Mouse (Mus musculus) liver, adult 2 months (tissue): ENCODE results near the gene Ccdc85c. TPM values are rescaled to one million over a fixed set of nuclear protein-coding genes. Genes with fewer than 3 reads are reported as not detected.

Source experiments
- DNase-seq: peaks from one replicate; pipeline ENCODE4 v3.0.0-alpha.2; 2011; ENCODE audit warnings: low read depth, low spot score; ENCODE audit errors: extremely low read depth
- H3K27ac ChIP-seq: fragments of 200-500 bp; replicated peaks from 2 replicates; pipeline ENCODE4 v1.5.1; 2012; ENCODE audit warnings: low read depth, mild to moderate bottlenecking, control low read depth, inconsistent platforms, low read length; ENCODE audit not compliant: insufficient read depth
- H3K27me3 ChIP-seq: fragments of 200-500 bp; 2 replicates; pipeline ENCODE4 v1.6.1; 2012; ENCODE audit warnings: mild to moderate bottlenecking, moderate library complexity, low read length, inconsistent platforms; ENCODE audit not compliant: control insufficient read depth, insufficient read depth
- H3K36me3 ChIP-seq: fragments of 200-500 bp; 2 replicates; pipeline ENCODE4 v1.6.1; 2012; ENCODE audit warnings: low read length, inconsistent platforms; ENCODE audit not compliant: control insufficient read depth, insufficient read depth
- H3K4me1 ChIP-seq: fragments of 200-500 bp; 2 replicates; pipeline ENCODE4 v1.6.1; 2011; ENCODE audit warnings: low read length; ENCODE audit not compliant: control insufficient read depth, insufficient read depth
- H3K4me3 ChIP-seq: fragments of 200-500 bp; 2 replicates; pipeline ENCODE4 v1.5.1; 2011; ENCODE audit warnings: low read depth, mild to moderate bottlenecking, control low read depth, low read length, moderate library complexity; ENCODE audit not compliant: insufficient read depth
- H3K79me2 ChIP-seq: fragments of 200-500 bp; 2 replicates; pipeline ENCODE4 v1.6.1; 2012; ENCODE audit warnings: inconsistent platforms, mild to moderate bottlenecking, low read length, moderate library complexity; ENCODE audit not compliant: control insufficient read depth, insufficient read depth
- H3K9ac ChIP-seq: fragments of 200-500 bp; 2 replicates; pipeline ENCODE4 v1.6.1; 2012; ENCODE audit warnings: low read depth, mild to moderate bottlenecking, control low read depth, inconsistent platforms, low read length
- CTCF ChIP-seq: fragments of 200-500 bp; IDR thresholded peaks from 2 replicates; pipeline ENCODE4 v1.5.1; 2011; ENCODE audit warnings: low read depth, low read length, control low read depth
- POLR2A ChIP-seq: fragments of 200-500 bp; IDR thresholded peaks from 2 replicates; pipeline ENCODE4 v1.6.1; 2011; ENCODE audit warnings: low read length, control low read depth; ENCODE audit not compliant: insufficient read depth; ENCODE audit errors: extremely low read depth
- WGBS: fragments of 180-500 bp; shearing (Covaris S2); methylation state at CpG from one replicate; pipeline ENCODE4 v1.1.7; 2018; 5-methylcytosine and 5-hydroxymethylcytosine counted together
- polyA plus RNA-seq: library from polyadenylated mRNA; depleted of rRNA; stranded (reverse); fragments of >200 nt; gene quantifications from 2 replicates; pipeline ENCODE4 v1.2.3, GENCODE M21; 2012
- total RNA-seq: library from RNA; depleted of rRNA; stranded (reverse); fragments of >200 nt; gene quantifications from 2 replicates; pipeline ENCODE4 v1.2.3, GENCODE M21; 2014

Gene Ccdc85c
- total and polyA plus RNA-seq, 2 experiments = 4.1 to 15.2 TPM

GRCm38 (mm10) chr12:108316655-108317054 is 41.4 kb upstream of the Ccdc85c start:
- H3K36me3 ChIP-seq = no peaks in the 10 kb centered on the region
- H3K79me2 ChIP-seq = no peaks in the 10 kb centered on the region
- peaks cover 10% of the 10 kb centered on the region for H3K4me1 ChIP-seq
- no peak for DNase-seq
- H3K4me3 ChIP-seq = no peak overlapping the region
- WGBS = 54% methylated on average over 6 of the region's 6 CpGs
- H3K27ac ChIP-seq = no peak overlapping the region
- no peak overlapping the region for H3K9ac ChIP-seq
- H3K27me3 ChIP-seq = peaks cover 10% of the 10 kb centered on the region
- no peak for TF ChIP-seq POLR2A
- no peak for TF ChIP-seq CTCF

GRCm38 (mm10) chr12:108315818-108316217 is 40.6 kb upstream of the Ccdc85c start:
- peaks cover 10% of the 10 kb centered on the region for H3K27me3 ChIP-seq
- WGBS = 62% methylated on average over 10 of the region's 10 CpGs
- H3K4me3 ChIP-seq = no peak overlapping the region
- H3K9ac ChIP-seq = no peak overlapping the region
- no peaks in the 10 kb centered on the region for H3K36me3 ChIP-seq
- no peaks in the 10 kb centered on the region for H3K79me2 ChIP-seq
- H3K27ac ChIP-seq = no peak overlapping the region
- H3K4me1 ChIP-seq = peaks cover 10% of the 10 kb centered on the region
- DNase-seq = no peak
- no peak for TF ChIP-seq POLR2A
- TF ChIP-seq CTCF = no peak

- WGBS = 79% methylated on average over 1 of the region's 1 CpGs
- peaks cover 4% of the 10 kb centered on the region for H3K27me3 ChIP-seq
- DNase-seq = peak; percentile 88
- H3K4me1 ChIP-seq = peaks cover 10% of the 10 kb centered on the region
- no peaks in the 10 kb centered on the region for H3K36me3 ChIP-seq
- peak overlapping the region; percentile 33 for H3K9ac ChIP-seq
- H3K27ac ChIP-seq = peak overlapping the region; percentile 97
- H3K4me3 ChIP-seq = no peak overlapping the region
- H3K79me2 ChIP-seq = no peaks in the 10 kb centered on the region
- TF ChIP-seq CTCF = no peak
These were observed 38.1 kb upstream of the Ccdc85c start for GRCm38 (mm10) chr12:108313244-108313772.

GRCm38 (mm10) chr12:108312432-108312851 is 37.2 kb upstream of the Ccdc85c start:
- WGBS = 17% methylated on average over 6 of the region's 6 CpGs
- no peak overlapping the region for H3K4me3 ChIP-seq
- H3K36me3 ChIP-seq = no peaks in the 10 kb centered on the region
- no peak overlapping the region for H3K9ac ChIP-seq
- H3K79me2 ChIP-seq = no peaks in the 10 kb centered on the region
- no peaks in the 10 kb centered on the region for H3K27me3 ChIP-seq
- TF ChIP-seq POLR2A (no peak), CTCF (no peak)
- H3K4me1 ChIP-seq = peaks cover 10% of the 10 kb centered on the region
- peak overlapping the region; percentile 93 for H3K27ac ChIP-seq
- DNase-seq = peak; percentile 99

GRCm38 (mm10) chr12:108311741-108312290 is 36.6 kb upstream of the Ccdc85c start:
- Histone ChIP-seq H3K27ac (peak overlapping the region; percentile 93), H3K27me3 (no peaks in the 10 kb centered on the region), H3K4me3 (peak overlapping the region; percentile 28; the same call in 1 of the 2 replicates), H3K9ac (peak overlapping the region; percentile 59), H3K36me3 (no peaks in the 10 kb centered on the region), H3K4me1 (peaks cover 10% of the 10 kb centered on the region), H3K79me2 (no peaks in the 10 kb centered on the region)
- 67% methylated on average over 27 of the region's 27 CpGs for WGBS
- DNase-seq = peak; percentile 92
- TF ChIP-seq POLR2A = no peak

GRCm38 (mm10) chr12:108310456-108311027 is 35.3 kb upstream of the Ccdc85c start:
- TF ChIP-seq POLR2A (no peak), CTCF (no peak)
- Histone ChIP-seq H3K9ac (no peak overlapping the region), H3K27me3 (no peaks in the 10 kb centered on the region), H3K27ac (no peak overlapping the region), H3K4me3 (no peak overlapping the region), H3K79me2 (no peaks in the 10 kb centered on the region), H3K36me3 (no peaks in the 10 kb centered on the region), H3K4me1 (peaks cover 10% of the 10 kb centered on the region)
- no peak for DNase-seq
- 90% methylated on average over 7 of the region's 7 CpGs for WGBS
